Mouse (Mus musculus): Measurements from ENCODE around the gene Rpl31. TPM values are rescaled to one million over a fixed set of nuclear protein-coding genes. Genes with fewer than 3 reads are reported as not detected.

The Rpl31 gene
- total RNA-seq, 1 experiment: 1,395 TPM

GRCm38 (mm10) chr1:39394096-39394495 lies 26.5 kb downstream of the Rpl31 start:
- no peak for TF ChIP-seq ZC3H11A (IDR thresholded peaks at IDR 0.05; ENCODE audit: borderline replicate concordance, low read depth, low read length)
- in situ Hi-C loops (cut with MboI; ENCODE audit: low sequenced_read_pairs in 2 of 2, unreplicated experiment in 2 of 2): loop anchor here in 1 of 2 experiments (25.0 kb wide), 1 partner anchor 118 kb away; no protein-coding TSS in a partner anchor
- DNase-seq (ENCODE audit: low read depth, low spot score): no peak

GRCm38 (mm10) chr1:39394650-39395049 lies 27.0 kb downstream of the Rpl31 start:
- Histone ChIP-seq H3K27ac (ENCODE audit: insufficient read depth, low read depth, low read length, poor library complexity, severe bottlenecking) (no peak overlapping the region), H3K4me1 (ENCODE audit: control insufficient read depth in 2 of 2, insufficient read depth in 2 of 2, low read length in 2 of 2, poor library complexity in 1 of 2) (peaks cover 0 to 4% of the 10 kb centered on the region in 2 experiments; a peak in 1 of 4 replicates), H3K4me3 (ENCODE audit: insufficient read depth in 1 of 2, low read depth in 1 of 2, low read length in 2 of 2, poor library complexity in 1 of 2, severe bottlenecking in 1 of 2) (no peak overlapping the region), H3K36me3 (ENCODE audit: control insufficient read depth, insufficient read depth, low read length, poor library complexity, severe bottlenecking) (no peaks in the 10 kb centered on the region), H3K9me3 (ENCODE audit: control insufficient read depth, insufficient read depth, low read depth, low read length) (no peaks in the 10 kb centered on the region), H3K9ac (ENCODE audit: insufficient read depth, low read depth, low read length, poor library complexity, severe bottlenecking) (no peak overlapping the region)
- TF ChIP-seq HCFC1 (IDR thresholded peaks at IDR 0.05; ENCODE audit: borderline replicate concordance, insufficient read depth, low read length) (no peak), ZNF384 (IDR thresholded peaks at IDR 0.05; ENCODE audit: low read depth, low read length) (no peak), MAFK (IDR thresholded peaks at IDR 0.05; ENCODE audit: insufficient read depth, low read depth, low read length) (no peak), ZC3H11A (IDR thresholded peaks at IDR 0.05; ENCODE audit: borderline replicate concordance, low read depth, low read length) (no peak), CHD2 (IDR thresholded peaks at IDR 0.05; ENCODE audit: low read depth, low read length) (no peak)
- in situ Hi-C loops (cut with MboI; ENCODE audit: low sequenced_read_pairs in 2 of 2, unreplicated experiment in 2 of 2): loop anchor here in 1 of 2 experiments (25.0 kb wide), 1 partner anchor 118 kb away; no protein-coding TSS in a partner anchor
- DNase-seq (ENCODE audit: low read depth, low spot score): no peak

More at GRCm38 (mm10) chr1:39394096-39394495, 26.5 kb downstream of the Rpl31 start:
- Histone ChIP-seq H3K36me3 (ENCODE audit: control insufficient read depth, insufficient read depth, low read length, poor library complexity, severe bottlenecking) (no peaks in the 10 kb centered on the region), H3K9me3 (ENCODE audit: control insufficient read depth, insufficient read depth, low read depth, low read length) (no peaks in the 10 kb centered on the region), H3K9ac (ENCODE audit: insufficient read depth, low read depth, low read length, poor library complexity, severe bottlenecking) (no peak overlapping the region), H3K4me3 (ENCODE audit: insufficient read depth in 1 of 2, low read depth in 1 of 2, low read length in 2 of 2, poor library complexity in 1 of 2, severe bottlenecking in 1 of 2) (no peak overlapping the region), H3K27ac (ENCODE audit: insufficient read depth, low read depth, low read length, poor library complexity, severe bottlenecking) (no peak overlapping the region), H3K4me1 (ENCODE audit: control insufficient read depth in 2 of 2, insufficient read depth in 2 of 2, low read length in 2 of 2, poor library complexity in 1 of 2) (peaks cover 0 to 3% of the 10 kb centered on the region in 2 experiments; a peak in 1 of 4 replicates)

- Histone ChIP-seq H3K4me1 (ENCODE audit: control insufficient read depth in 2 of 2, insufficient read depth in 2 of 2, low read length in 2 of 2, poor library complexity in 1 of 2) (peaks cover 0 to 4% of the 10 kb centered on the region in 2 experiments; a peak in 1 of 4 replicates), H3K9me3 (ENCODE audit: control insufficient read depth, insufficient read depth, low read depth, low read length) (no peaks in the 10 kb centered on the region), H3K27ac (ENCODE audit: insufficient read depth, low read depth, low read length, poor library complexity, severe bottlenecking) (no peak overlapping the region), H3K36me3 (ENCODE audit: control insufficient read depth, insufficient read depth, low read length, poor library complexity, severe bottlenecking) (no peaks in the 10 kb centered on the region), H3K4me3 (ENCODE audit: insufficient read depth in 1 of 2, low read depth in 1 of 2, low read length in 2 of 2, poor library complexity in 1 of 2, severe bottlenecking in 1 of 2) (no peak overlapping the region), H3K9ac (ENCODE audit: insufficient read depth, low read depth, low read length, poor library complexity, severe bottlenecking) (no peak overlapping the region)
- no peak for DNase-seq (ENCODE audit: low read depth, low spot score)
- TF ChIP-seq ZNF384 (IDR thresholded peaks at IDR 0.05; ENCODE audit: low read depth, low read length) (no peak), ZC3H11A (IDR thresholded peaks at IDR 0.05; ENCODE audit: borderline replicate concordance, low read depth, low read length) (no peak), CHD2 (IDR thresholded peaks at IDR 0.05; ENCODE audit: low read depth, low read length) (no peak), HCFC1 (IDR thresholded peaks at IDR 0.05; ENCODE audit: borderline replicate concordance, insufficient read depth, low read length) (no peak), MAFK (IDR thresholded peaks at IDR 0.05; ENCODE audit: insufficient read depth, low read depth, low read length) (no peak)
- in situ Hi-C loops (cut with MboI; ENCODE audit: low sequenced_read_pairs in 2 of 2, unreplicated experiment in 2 of 2): loop anchor here in 1 of 2 experiments (25.0 kb wide), 1 partner anchor 116 kb away; no protein-coding TSS in a partner anchor
Observed at GRCm38 (mm10) chr1:39396347-39396746, 28.7 kb downstream of the Rpl31 start.

GRCm38 (mm10) chr1:39398284-39398683 lies 30.6 kb downstream of the Rpl31 start:
- H3K27ac ChIP-seq (ENCODE audit: insufficient read depth, low read depth, low read length, poor library complexity, severe bottlenecking): no peak overlapping the region
- no peak for TF ChIP-seq MAFK (IDR thresholded peaks at IDR 0.05; ENCODE audit: insufficient read depth, low read depth, low read length)
- TF ChIP-seq CHD2 (IDR thresholded peaks at IDR 0.05; ENCODE audit: low read depth, low read length): no peak
- TF ChIP-seq HCFC1 (IDR thresholded peaks at IDR 0.05; ENCODE audit: borderline replicate concordance, insufficient read depth, low read length): no peak
- peaks cover 4% of the 10 kb centered on the region; the same call in 1 of the 2 replicates for H3K36me3 ChIP-seq (ENCODE audit: control insufficient read depth, insufficient read depth, low read length, poor library complexity, severe bottlenecking)
- no peak for DNase-seq (ENCODE audit: low read depth, low spot score)
- no peaks in the 10 kb centered on the region for H3K9me3 ChIP-seq (ENCODE audit: control insufficient read depth, insufficient read depth, low read depth, low read length)
- H3K9ac ChIP-seq (ENCODE audit: insufficient read depth, low read depth, low read length, poor library complexity, severe bottlenecking): no peak overlapping the region
- no peak overlapping the region for H3K4me3 ChIP-seq (ENCODE audit: insufficient read depth in 1 of 2, low read depth in 1 of 2, low read length in 2 of 2, poor library complexity in 1 of 2, severe bottlenecking in 1 of 2)
- H3K4me1 ChIP-seq (ENCODE audit: control insufficient read depth in 2 of 2, insufficient read depth in 2 of 2, low read length in 2 of 2, poor library complexity in 1 of 2): peaks cover 0 to 4% of the 10 kb centered on the region in 2 experiments; a peak in 1 of 4 replicates
- in situ Hi-C loops (cut with MboI; ENCODE audit: low sequenced_read_pairs in 2 of 2, unreplicated experiment in 2 of 2): loop anchor here in 1 of 2 experiments (25.0 kb wide), 1 partner anchor 114 kb away; no protein-coding TSS in a partner anchor

GRCm38 (mm10) chr1:39399228-39399627 lies 31.6 kb downstream of the Rpl31 start:
- Histone ChIP-seq H3K4me3 (ENCODE audit: insufficient read depth in 1 of 2, low read depth in 1 of 2, low read length in 2 of 2, poor library complexity in 1 of 2, severe bottlenecking in 1 of 2) (no peak overlapping the region), H3K4me1 (ENCODE audit: control insufficient read depth in 2 of 2, insufficient read depth in 2 of 2, low read length in 2 of 2, poor library complexity in 1 of 2) (peaks cover 0 to 4% of the 10 kb centered on the region in 2 experiments; a peak in 1 of 4 replicates), H3K36me3 (ENCODE audit: control insufficient read depth, insufficient read depth, low read length, poor library complexity, severe bottlenecking) (peaks cover 4% of the 10 kb centered on the region; the same call in 1 of the 2 replicates), H3K27ac (ENCODE audit: insufficient read depth, low read depth, low read length, poor library complexity, severe bottlenecking) (no peak overlapping the region), H3K9me3 (ENCODE audit: control insufficient read depth, insufficient read depth, low read depth, low read length) (no peaks in the 10 kb centered on the region), H3K9ac (ENCODE audit: insufficient read depth, low read depth, low read length, poor library complexity, severe bottlenecking) (no peak overlapping the region)
- TF ChIP-seq HCFC1 (IDR thresholded peaks at IDR 0.05; ENCODE audit: borderline replicate concordance, insufficient read depth, low read length): no peak
- no peak for TF ChIP-seq ZNF384 (IDR thresholded peaks at IDR 0.05; ENCODE audit: low read depth, low read length)
- no peak for TF ChIP-seq ZC3H11A (IDR thresholded peaks at IDR 0.05; ENCODE audit: borderline replicate concordance, low read depth, low read length)
- no peak for TF ChIP-seq MAFK (IDR thresholded peaks at IDR 0.05; ENCODE audit: insufficient read depth, low read depth, low read length)
- no peak for TF ChIP-seq CHD2 (IDR thresholded peaks at IDR 0.05; ENCODE audit: low read depth, low read length)
- in situ Hi-C loops (cut with MboI; ENCODE audit: low sequenced_read_pairs in 2 of 2, unreplicated experiment in 2 of 2): loop anchor here in 1 of 2 experiments (25.0 kb wide), 1 partner anchor 113 kb away; no protein-coding TSS in a partner anchor
- DNase-seq (ENCODE audit: low read depth, low spot score): no peak
